Mouse (Mus musculus): Measurements from ENCODE around the gene Olfr1219.

The Olfr1219 gene

DNA sequence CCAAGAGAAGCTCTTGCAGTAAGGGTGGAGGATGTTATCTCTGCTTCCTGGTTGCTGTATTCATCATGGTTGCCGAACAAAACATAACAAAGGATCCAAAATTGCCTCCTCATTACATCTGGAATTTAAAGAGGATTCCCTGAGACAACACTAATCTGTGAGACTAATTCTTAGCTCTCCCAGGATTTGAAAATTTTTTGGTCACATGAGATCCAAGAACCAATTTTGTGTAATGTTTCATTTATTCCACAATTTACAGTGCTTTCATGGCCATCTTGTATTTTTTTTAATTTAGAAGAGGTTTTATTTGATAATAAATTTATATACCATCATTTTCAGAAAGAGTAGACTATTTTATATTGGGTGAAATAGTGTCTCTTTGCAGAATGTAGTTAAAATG, at the start of gene Olfr1219:
Gene Olfr1219 (minus strand): TSS at position 101 of the 400 bp plus-strand sequence.
- no peak for DNase-seq (ENCODE audit: low spot score)

- DNase-seq (ENCODE audit: low spot score): no peak
Observed at GRCm38 (mm10) chr2:89132954-89133353, 49.6 kb upstream of the Olfr1219 start, which contains the start of gene Olfr1222. Olfr1222 (minus strand) TSS chr2:89133054.

DNA sequence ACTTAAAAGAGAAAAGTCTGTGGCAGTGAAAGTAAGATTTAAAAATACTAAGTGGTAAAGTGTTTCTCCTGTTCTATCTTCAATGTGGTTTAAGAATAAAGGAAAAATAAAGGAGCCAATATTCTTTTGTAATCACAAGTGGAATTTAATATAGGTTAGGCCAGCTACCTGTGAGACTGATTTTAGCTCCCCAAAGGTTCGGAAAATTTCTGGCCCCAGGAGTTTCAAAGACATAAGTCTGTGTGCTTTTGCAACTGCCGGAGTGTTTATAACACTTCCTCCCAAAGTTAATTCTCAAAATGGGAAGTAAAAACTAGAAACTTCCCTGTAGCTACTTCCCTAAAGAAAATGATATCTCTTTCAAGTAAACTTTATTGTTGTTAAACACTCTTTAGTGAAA, 33.9 kb upstream of the Olfr1219 start, which contains the start of gene Olfr1221:
Gene Olfr1221 (minus strand): TSS at position 101 of the 400 bp plus-strand sequence.
- no peak for DNase-seq (ENCODE audit: low spot score)

GRCm38 (mm10) chr2:89106735-89107134, 23.4 kb upstream of the Olfr1219 start, which contains the start of gene Olfr1220:
Olfr1220 (minus strand) TSS chr2:89106835.
- DNase-seq (ENCODE audit: low spot score): no peak

- DNase-seq (ENCODE audit: low spot score): no peak
Observed at GRCm38 (mm10) chr2:89105651-89106050, 22.3 kb upstream of the Olfr1219 start.

DNA sequence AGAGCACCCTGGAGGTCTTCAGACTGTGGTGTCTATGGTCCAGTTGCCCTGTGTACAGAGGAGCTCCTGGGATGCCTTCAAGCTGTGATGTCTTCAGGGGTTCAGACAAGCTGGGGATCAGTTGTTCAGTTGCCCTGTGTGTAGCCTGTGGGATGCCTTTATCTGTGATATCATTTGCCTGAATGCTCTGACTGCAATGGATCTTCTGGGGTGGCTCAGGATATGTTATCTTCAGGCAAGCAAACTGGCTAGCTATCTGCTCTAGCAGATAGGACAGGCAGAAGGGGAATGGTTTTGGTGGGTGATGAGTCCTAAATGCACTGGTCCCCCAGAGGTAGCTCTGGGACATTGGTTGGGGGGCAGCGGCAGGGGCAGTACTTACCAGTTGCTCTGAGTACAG, 10.5 kb upstream of the Olfr1219 start:
- DNase-seq (ENCODE audit: low spot score): no peak

DNA sequence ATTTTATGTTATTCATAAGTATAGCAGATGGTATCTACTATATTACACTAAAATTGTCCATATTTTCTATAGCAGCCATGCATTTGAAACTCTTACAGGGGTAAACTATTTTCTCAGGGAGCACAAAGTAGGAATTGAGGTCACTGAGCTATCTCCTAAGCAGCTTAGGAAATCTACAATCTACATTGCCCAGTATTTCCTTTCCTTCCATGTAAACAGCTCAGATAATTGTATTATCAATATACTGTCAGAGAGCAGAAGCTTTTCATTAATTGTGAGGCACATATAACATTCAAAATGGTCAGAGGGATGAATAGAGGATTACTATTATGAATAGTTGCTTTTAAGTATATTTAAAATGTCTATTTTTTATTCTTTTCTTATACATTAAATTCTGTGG, 1.8 kb downstream of the Olfr1219 start:
- no peak for DNase-seq (ENCODE audit: low spot score)

DNA sequence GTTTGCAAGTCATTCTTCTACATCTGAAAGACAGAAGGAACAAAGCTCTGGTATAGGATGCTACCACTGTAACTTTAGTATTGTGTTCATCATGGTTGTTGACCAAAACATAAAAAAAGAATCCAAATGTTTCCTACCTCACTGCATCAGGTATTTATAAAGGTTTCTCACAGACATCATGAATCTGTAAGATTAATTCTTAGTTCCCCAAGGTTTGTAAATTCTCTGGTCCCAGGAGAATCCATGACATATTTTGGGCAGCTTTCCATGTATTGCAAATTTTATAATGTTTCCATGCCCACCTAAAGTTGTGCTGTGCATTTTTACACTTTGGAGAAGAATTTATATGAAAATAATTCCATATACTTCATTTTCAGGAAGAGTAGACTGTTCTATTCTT, 22.2 kb downstream of the Olfr1219 start, which contains the start of gene Olfr1218:
Gene Olfr1218 (minus strand): TSS at position 101 of the 400 bp plus-strand sequence.
- no peak for DNase-seq (ENCODE audit: low spot score)

DNA sequence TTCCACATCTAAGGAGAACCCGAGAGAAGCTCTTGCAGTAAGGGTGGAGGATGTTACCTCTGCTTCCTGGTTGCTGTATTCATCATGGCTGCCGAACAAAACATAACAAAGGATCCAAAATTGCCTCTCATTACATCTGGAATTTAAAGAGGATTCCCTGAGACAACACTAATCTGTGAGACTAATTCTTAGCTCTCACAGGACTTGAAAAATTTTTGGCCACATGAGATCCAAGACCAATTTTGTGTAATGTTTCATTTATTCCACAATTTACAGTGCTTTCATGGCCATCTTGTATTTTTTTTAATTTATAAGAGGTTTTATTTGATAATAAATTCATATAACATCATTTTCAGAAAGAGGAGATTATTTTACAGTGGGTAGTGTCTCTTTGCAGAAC, 51.3 kb downstream of the Olfr1219 start, which contains the start of gene Olfr1217:
Gene Olfr1217 (minus strand): TSS at position 101 of the 400 bp plus-strand sequence.
- DNase-seq (ENCODE audit: low spot score): no peak

All from urinary bladder, postnatal 14 days (tissue).